Mouse (Mus musculus): Measurements from ENCODE around the gene Gm14326. TPM values are rescaled to one million over a fixed set of nuclear protein-coding genes. Genes with fewer than 3 reads are reported as not detected.
A peak's percentile ranks its signal among the peaks of the same experiment; 100 is the strongest.
"Not testable (repeated sequence)": the region's sequence is repeated elsewhere in the genome, so short reads cannot be mapped to it uniquely, and the experiment has no call there.

The Gm14326 gene
- 10 to 100 TPM; 24.5 to 27.1 TPM for total RNA-seq (2021)
- long read RNA-seq, experiment 1, transcript Gm14326-201 (4 exons, 767 nt) = major isoform, 8 of 11 reads
- long read RNA-seq, experiment 1, partial matches to known transcripts = 1 of 11 reads
- long read RNA-seq, experiment 1, other reads (novel, unspliced or antisense) = 1 of 11 reads
- long read RNA-seq, experiment 2, transcript Gm14326-201 (4 exons, 767 nt) = major isoform, 10 of 15 reads
- long read RNA-seq, experiment 2, partial matches to known transcripts = 0 of 15 reads
- long read RNA-seq, experiment 2, other reads (novel, unspliced or antisense) = 5 of 15 reads

DNA sequence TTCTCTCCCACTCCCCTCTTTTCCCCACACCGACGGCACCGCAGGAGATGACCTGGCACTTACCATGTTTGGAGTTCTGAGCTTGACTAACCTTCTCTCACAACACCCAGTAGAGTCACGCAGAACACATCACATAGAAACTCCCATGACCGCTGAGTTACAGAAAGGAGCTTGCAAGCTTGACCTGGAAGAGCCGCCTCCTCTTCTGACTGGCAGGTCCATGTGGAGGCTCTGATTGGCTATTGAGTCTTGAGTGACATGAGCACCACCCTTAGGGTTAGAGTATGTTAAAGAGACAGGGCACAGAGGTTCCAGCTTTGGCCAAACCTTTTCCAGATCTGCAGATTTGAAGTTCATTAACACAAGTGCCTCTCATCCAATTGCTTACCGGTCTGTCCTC lies at the start of gene Gm14326:
Gene Gm14326 (minus strand): TSS at position 153 of the 400 bp plus-strand sequence.
- peak; percentile 21 to 47 for DNase-seq (ENCODE audit: low spot score in 2 of 2)

DNA sequence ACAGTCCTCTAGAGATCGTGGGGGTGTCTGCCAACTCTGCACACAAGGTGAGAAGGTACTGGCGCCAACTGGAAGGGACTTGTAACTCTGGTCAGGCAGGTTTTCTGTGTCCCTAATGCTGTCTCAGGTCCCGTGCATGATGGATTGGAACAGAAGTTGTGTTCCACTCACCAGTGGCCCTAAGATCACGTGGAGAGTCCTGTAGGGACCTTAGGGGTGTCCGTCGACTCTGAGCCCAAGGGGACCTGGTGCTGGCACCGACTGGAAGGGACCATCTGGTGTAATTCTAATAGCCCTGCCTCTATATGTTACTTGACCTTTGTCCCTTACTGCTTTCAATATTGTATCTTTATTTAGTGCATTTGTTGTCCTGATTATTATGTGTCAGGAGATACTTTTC lies 17.7 kb upstream of the Gm14326 start:
- not testable (repeated sequence) for DNase-seq (ENCODE audit: low spot score in 2 of 2)

DNA sequence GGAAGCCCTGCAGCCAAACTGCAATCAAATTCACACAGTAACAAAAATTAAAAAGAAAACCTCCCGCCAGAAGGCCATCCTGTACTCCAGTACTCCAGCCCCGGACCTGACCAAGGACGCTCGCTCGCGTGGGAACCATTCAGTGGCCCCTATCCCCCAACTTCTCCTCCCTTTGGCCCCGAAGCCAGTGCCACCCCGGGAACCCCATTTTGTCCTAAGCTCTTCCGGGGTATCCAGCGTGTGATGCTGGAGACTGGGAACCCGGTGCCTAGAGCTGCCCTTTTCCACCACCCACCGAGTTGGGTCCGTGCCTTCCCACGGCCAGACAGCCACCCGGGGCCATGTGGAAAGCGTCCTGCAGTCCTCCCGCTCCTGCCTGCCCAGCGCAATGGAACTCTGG lies 363 bp downstream of the Gm14326 start:
- DNase-seq (ENCODE audit: low spot score in 2 of 2) = peak in 1 of 2 experiments; percentile 21

DNA sequence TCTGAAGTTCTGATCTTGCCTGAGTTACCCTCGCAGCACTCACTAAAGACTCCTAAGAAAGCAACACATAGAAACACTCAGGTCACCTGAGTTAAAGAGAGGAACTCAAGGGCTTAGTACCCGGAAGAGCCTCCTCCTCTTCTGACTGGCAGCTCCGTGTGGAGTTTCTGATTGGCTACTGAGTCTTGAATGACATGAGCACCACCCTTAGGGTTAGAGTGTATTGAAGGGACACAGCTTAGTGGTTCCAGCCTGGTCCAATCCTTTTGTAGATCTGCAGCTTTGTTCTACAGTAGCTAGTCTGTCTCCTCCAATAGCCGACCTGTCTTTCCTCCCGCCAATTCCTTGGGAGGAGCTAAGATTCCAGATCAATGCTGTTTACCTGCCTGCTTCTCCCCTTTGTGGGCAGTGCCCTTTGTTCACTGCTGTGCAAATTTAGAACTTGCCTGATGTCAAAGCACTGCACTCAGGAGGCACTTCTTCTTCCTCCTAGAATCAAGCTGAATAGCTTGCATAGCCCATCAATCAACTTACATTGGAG lies 31.5 kb downstream of the Gm14326 start, which contains the start of gene Zfp972:
Gene Zfp972 (minus strand): TSS at position 51 of the 541 bp plus-strand sequence.
- not testable (repeated sequence) for DNase-seq (ENCODE audit: low spot score in 2 of 2)

DNA sequence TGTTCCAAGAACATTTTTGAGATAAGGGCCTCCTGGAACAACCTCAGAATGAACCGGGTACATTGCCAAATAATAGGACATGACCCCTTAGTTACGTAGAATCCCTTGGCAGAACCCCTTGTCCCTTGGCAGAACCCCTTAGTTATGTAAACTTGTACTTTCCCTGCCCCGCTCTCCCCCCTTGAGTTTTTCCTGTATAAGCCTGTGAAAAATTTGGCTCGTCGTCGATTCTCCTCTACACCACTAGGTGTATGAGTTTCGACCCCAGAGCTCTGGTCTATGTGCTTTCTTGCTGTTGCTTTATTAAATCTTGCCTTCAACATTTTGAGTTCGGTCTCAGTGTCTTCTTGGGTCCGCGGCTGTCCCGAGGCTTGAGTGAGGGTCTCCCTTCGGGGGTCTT lies 53.8 kb downstream of the Gm14326 start:
- not testable (repeated sequence) for DNase-seq (ENCODE audit: low spot score in 2 of 2)

DNA sequence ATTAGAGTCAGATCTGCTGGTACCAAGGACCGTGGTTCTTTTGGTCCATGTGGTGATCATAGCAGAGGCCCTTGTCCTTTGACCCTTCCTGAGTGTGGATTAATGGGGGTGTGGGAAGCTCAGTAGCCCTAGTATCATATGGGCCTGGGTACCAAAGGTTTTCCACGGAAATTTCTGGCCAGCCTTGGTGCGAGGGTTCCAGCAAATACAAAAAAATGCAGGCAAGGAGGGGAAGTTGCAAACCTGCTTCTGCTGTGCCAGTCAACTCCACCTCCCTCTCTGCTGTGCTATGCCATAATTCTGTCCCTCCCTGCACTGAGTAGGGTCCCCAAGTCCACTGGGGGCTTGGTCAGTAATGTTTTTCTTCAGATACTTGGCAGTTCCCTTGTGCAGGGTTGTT lies 58.9 kb downstream of the Gm14326 start:
- not testable (repeated sequence) for DNase-seq (ENCODE audit: low spot score in 2 of 2)

DNA sequence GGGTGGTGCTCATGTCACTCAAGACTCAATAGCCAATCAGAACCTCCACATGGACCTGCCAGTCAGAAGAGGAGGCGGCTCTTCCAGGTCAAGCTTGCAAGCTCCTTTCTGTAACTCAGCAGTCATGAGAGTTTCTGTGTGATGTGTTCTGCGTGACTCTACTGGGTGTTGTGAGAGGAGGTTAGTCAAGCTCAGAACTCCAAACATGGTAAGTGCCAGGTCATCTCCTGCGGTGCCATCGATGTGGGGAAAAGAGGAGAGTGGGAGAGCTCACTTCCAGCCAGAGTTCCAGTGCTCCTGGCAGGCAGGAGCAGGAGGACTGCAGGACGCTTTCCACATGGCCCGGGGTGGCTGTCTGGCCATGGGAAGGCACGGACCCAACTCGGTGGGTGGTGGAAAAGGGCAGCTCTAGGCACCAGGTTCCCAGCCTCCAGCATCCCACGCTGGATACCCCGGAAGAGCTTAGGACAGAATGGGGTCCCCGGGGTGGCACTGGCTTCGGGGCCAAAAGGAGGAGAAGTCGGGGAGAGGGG lies 60.0 kb downstream of the Gm14326 start, which contains the start of gene Gm14327:
Gene Gm14327 (plus strand): TSS at position 51 of the 533 bp plus-strand sequence.
- DNase-seq (ENCODE audit: low spot score in 2 of 2) = not testable (repeated sequence)

DNA sequence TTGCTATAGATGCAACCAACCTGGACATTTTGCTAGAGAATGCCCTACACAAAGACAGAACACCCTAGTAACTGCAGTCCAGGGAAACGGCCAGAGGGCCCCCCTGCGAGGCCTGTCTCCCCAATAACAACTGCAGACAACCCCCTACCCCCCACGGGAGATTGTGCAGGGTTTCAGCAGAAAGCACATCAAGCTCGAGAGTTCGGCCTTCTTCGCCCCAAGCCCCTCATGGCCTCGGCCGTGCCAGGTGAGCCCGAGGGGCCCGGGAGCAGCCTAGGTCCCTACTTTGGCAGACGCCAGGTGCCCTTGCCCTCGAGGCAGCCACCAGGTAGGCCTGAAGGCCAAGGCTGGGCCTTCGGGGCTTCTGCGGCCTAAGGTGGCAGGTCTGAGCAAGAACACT lies 69.4 kb downstream of the Gm14326 start:
- peak in 1 of 2 experiments; percentile 16 for DNase-seq (ENCODE audit: low spot score in 2 of 2)

Other genes starting within 250 kb of the Gm14326 start
- gene Gm14322, start 198.0 kb downstream of the Gm14326 start, total RNA-seq (2021) = 10 to 100 TPM; 12.9 to 16.6 TPM
- gene Gm14325, start 117.0 kb downstream of the Gm14326 start, total RNA-seq (2021) = 10 to 100 TPM; 60.5 to 75.2 TPM
- 1 to 10 TPM; 1.7 to 2.3 TPM for gene Gm14327, start 60.2 kb downstream of the Gm14326 start, total RNA-seq (2021)
- gene Zfp972, start 31.7 kb downstream of the Gm14326 start, total RNA-seq (2021) = 1 to 10 TPM; 1.6 to 1.7 TPM
- gene Zfp971, start 66.0 kb upstream of the Gm14326 start, total RNA-seq (2021) = 10 to 100 TPM; 18.6 to 22.1 TPM
- gene Zfp931, start 121.2 kb upstream of the Gm14326 start, total RNA-seq (2021) = 10 to 100 TPM in 1 of 2 experiments, 1 to 10 TPM in 1; 8.4 to 11.4 TPM
- gene Phactr3, start 161.7 kb upstream of the Gm14326 start, total RNA-seq (2021) = under 1 TPM; 0.17 to 0.29 TPM

Measured in gastrocnemius, postnatal 4 days (tissue).